Mouse (Mus musculus) c-Kit-positive CD71-positive TER-119-positive erythroid progenitor cells, embryonic 14.5 days (primary cell): ENCODE results near the gene Secisbp2.

ENCODE experiments used
- DNase-seq: peaks from one replicate; pipeline ENCODE4 v3.0.0-alpha.2; 2013; ENCODE audit warnings: low spot score

The Secisbp2 gene

DNA sequence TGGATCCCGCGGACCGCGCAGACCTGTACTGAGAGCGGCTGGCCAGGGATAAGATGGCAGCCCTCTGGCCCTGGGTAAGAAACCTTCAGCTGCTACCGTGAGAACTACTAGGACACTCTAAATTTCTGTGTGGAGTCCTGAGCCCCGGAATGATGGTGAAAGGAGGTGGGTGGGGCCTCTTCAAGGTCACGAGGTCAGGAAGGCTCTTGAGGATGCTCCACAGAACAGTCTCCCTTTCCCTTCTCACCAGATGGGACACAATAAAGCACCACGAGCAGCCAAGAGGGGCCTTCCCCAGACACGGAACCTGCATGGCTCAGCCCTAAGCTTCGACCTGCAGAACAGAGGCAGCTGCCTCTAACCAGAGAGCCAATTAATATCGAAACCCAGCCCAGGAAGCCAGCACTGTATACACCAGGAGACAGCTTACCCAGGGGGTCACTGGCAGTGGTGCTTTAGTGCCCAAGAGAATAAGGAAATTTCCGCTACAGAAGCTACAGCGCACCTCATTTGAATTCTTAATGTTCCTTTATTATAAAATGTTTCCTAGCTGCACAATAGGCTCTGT, 80.7 kb downstream of the Secisbp2 start:
- DNase-seq: no peak
